Mouse (Mus musculus): ENCODE measurements around the gene Slc24a2.

DNA sequence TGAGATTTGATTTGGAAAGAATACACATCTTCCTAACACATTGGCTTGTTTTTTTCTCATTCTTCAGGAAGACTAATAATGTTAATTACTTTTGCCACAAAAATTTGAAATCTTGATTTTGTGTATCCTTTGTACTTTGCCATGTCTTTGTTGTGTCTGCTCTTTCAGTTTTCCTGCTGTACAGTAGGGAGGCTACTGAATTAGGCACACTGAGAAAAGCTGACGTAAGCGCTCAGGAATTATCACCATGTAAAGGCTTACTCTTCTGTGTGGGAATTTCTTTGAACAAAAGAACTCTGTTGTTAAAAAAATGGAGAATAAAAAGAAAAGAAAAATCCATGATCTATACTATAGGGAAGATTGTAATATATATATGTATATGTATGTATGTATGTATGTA, 165.7 kb downstream of the Slc24a2 start:
- TF ChIP-seq POLR2A (IDR thresholded peaks at IDR 0.05; ENCODE audit: borderline replicate concordance, extremely low read depth, low read depth, low read length) (no peak), CTCF (IDR thresholded peaks at IDR 0.05; ENCODE audit: insufficient read depth, low read length) (no peak)
